Mouse (Mus musculus) lung, embryonic 14.5 days (tissue): ENCODE measurements at regions not wholly inside any gene's neighbourhood (a gene's known extent, or its start where the extent isn't known, plus 50 kb on each side); places are given as distances from the start of the nearest gene placed in this dataset.

Source experiments
- ATAC-seq: fragments of 200-750 bp; cut with Nextera tagmentation; 2 replicates; pipeline ENCODE4 v1.8.0; 2017; ENCODE audit warnings: mild to moderate bottlenecking, moderate TSS enrichment, moderate library complexity; ENCODE audit not compliant: insufficient read depth
- DNase-seq: peaks from one replicate; pipeline ENCODE4 v3.0.0-alpha.2; 2015
- H3K27ac ChIP-seq: fragments of 300-500 bp; sonication (generic); 2 replicates; pipeline ENCODE4 v1.5.1; 2014; ENCODE audit warnings: low read depth, mild to moderate bottlenecking, moderate library complexity
- H3K27me3 ChIP-seq: fragments of 300-500 bp; sonication (generic); 2 replicates; pipeline ENCODE4 v1.6.1; 2014; ENCODE audit warnings: low read length, control low read depth; ENCODE audit not compliant: insufficient read depth
- H3K36me3 ChIP-seq: fragments of 300-500 bp; sonication (generic); 2 replicates; pipeline ENCODE4 v1.6.1; 2014; ENCODE audit warnings: control low read depth; ENCODE audit not compliant: insufficient read depth
- H3K4me1 ChIP-seq: fragments of 300-500 bp; sonication (generic); 2 replicates; pipeline ENCODE4 v1.6.1; 2014; ENCODE audit warnings: antibody characterized with exemption, control low read depth; ENCODE audit not compliant: insufficient read depth
- H3K4me2 ChIP-seq: fragments of 300-500 bp; sonication (generic); 2 replicates; pipeline ENCODE4 v1.6.1; 2014; ENCODE audit warnings: mild to moderate bottlenecking
- H3K4me3 ChIP-seq: fragments of 300-500 bp; sonication (generic); 2 replicates; pipeline ENCODE4 v1.5.1; 2014; ENCODE audit warnings: low read depth, low read length
- H3K9ac ChIP-seq: fragments of 300-500 bp; sonication (generic); 2 replicates; pipeline ENCODE4 v1.6.1; 2014
- H3K9me3 ChIP-seq: fragments of 300-500 bp; sonication (generic); 2 replicates; pipeline ENCODE4 v1.6.1; 2016; ENCODE audit warnings: low read depth, low read length, control low read depth
- CTCF ChIP-seq: IDR thresholded peaks from 2 replicates; pipeline ENCODE4 v1.5.1; 2016; ENCODE audit warnings: antibody characterized with exemption, low read depth
- WGBS: fragments of 180-500 bp; shearing (Covaris S2); extraction: QIAGEN DNeasy Blood & Tissue Kit; methylation state at CpG from one replicate; pipeline ENCODE4 v1.1.7; 2014; 5-methylcytosine and 5-hydroxymethylcytosine counted together

DNA sequence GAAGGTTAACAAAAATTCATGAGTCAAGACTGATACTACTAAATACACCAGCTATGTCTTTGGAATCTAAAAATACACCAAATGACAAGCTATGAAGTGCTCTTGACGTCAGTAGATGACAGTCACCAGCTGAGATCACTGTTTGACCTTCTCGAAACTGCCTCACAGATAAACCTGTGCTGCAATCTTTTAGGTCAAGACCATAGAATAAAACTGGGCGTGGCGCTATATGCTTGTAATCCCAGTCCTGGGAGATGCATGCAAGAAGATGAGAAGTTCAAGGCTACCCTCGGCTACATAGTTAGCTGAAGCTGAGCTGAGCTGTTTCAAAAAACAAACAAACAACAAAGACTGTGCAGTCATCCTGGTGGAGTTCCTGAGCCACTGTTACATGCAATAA is 226.7 kb downstream of the Nfkbiz start:
- DNase-seq = no peak
- Histone ChIP-seq H3K27me3 (no peaks in the 10 kb centered on the region), H3K9me3 (no peaks in the 10 kb centered on the region; the same call in 1 of the 2 replicates), H3K4me3 (no peak overlapping the region), H3K36me3 (no peaks in the 10 kb centered on the region), H3K9ac (no peak overlapping the region), H3K27ac (no peak overlapping the region), H3K4me2 (no peak overlapping the region), H3K4me1 (no peaks in the 10 kb centered on the region)
- 72% methylated on average over 5 of the region's 5 CpGs for WGBS
- no peak for ATAC-seq
- no peak for TF ChIP-seq CTCF

DNA sequence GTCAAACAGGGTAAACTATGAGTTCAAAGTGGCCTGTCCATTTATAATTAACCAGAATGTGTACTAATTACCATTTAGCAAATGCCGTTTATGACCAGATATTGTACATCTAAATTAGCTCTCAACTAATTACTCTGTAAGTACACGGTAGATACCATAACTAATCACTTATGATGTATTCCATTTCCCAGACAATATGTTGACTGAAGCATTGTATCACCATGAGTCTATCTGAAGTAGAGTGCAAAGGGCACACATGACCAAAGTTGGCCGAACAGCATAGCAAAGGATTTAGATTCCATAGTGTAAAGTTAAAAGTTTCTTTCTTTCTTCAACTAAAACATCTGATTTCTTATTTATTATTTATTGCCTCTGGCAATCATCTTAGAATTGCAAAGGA is 227.5 kb downstream of the Nfkbiz start:
- ATAC-seq (no peak), DNase-seq (no peak)
- no peaks in the 10 kb centered on the region; the same call in 1 of the 2 replicates for H3K9me3 ChIP-seq
- no peak overlapping the region for H3K27ac ChIP-seq
- no peak for TF ChIP-seq CTCF
- H3K36me3 ChIP-seq = no peaks in the 10 kb centered on the region
- 81% methylated on average over 3 of the region's 3 CpGs for WGBS
- H3K4me3 ChIP-seq = no peak overlapping the region
- H3K9ac ChIP-seq = no peak overlapping the region
- H3K4me1 ChIP-seq = no peaks in the 10 kb centered on the region
- H3K4me2 ChIP-seq = no peak overlapping the region
- H3K27me3 ChIP-seq = no peaks in the 10 kb centered on the region

DNA sequence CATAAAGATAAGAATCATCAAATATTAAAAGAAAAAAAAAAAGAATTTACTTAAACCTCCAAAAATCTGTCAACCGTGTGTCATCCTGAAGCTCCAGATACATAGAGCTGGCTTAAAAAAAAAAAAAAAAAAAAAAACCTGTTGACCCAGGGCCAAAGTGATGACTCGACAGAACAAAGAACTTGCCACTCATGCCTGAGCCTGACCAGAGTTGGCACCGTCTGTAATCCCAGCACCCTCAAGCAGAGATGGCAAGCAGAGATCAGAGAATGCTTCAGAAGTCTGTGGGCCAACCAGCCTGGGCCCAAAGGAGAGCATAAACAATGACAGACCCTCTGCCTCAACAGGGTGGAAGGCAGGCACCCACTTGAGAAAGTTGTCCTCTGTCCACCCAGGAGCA is 230.3 kb downstream of the Nfkbiz start:
- no peaks in the 10 kb centered on the region for H3K36me3 ChIP-seq
- DNase-seq (no peak), ATAC-seq (no peak)
- H3K9me3 ChIP-seq = no peaks in the 10 kb centered on the region; the same call in 1 of the 2 replicates
- no peaks in the 10 kb centered on the region for H3K27me3 ChIP-seq
- TF ChIP-seq CTCF = no peak
- H3K4me3 ChIP-seq = no peak overlapping the region
- no peak overlapping the region for H3K9ac ChIP-seq
- 74% methylated on average over 3 of the region's 3 CpGs for WGBS
- no peaks in the 10 kb centered on the region for H3K4me1 ChIP-seq
- H3K27ac ChIP-seq = no peak overlapping the region
- no peak overlapping the region for H3K4me2 ChIP-seq

DNA sequence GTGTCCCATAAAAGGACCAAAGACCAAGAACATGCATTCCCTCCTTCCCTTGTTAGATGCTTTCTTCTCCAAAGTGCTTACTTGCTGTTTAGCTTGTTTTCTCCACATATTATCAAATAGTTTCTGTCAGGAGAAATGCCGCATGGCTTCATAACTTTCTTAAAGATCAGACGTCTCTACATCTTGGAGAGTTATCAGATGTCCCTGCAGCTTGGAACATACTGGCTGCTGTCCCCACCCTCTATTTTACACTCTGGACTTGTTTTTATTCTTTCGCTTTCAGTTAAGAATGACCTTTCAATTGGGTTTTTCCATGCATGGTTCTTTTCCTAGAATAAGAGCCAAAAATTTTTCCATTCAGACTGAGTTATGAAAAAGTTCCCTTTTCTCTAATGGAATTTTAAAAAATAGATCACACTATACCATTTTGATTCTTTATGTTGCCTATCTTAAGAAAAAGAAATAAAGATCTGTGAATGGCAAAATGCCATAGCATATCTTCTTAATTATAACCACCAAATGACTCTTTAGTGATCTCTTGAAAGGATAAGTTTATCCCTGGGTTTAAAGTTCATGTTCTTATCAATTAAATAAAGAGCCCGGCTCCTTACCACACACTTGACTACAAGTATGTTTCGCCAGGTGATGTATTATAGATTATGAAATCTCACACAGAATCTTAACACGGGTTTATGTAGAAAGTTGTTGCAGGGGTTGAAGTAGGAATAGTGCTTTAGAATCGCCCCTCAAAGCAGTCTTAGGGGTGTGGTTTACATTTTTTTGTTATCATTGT is 232.1 kb downstream of the Nfkbiz start:
- no peak overlapping the region for H3K27ac ChIP-seq
- H3K36me3 ChIP-seq = no peaks in the 10 kb centered on the region
- H3K9me3 ChIP-seq = no peaks in the 10 kb centered on the region; the same call in 1 of the 2 replicates
- no peak for TF ChIP-seq CTCF
- H3K4me2 ChIP-seq = no peak overlapping the region
- 68% methylated on average over 7 of the region's 7 CpGs for WGBS
- no peak for ATAC-seq
- DNase-seq = no peak
- H3K9ac ChIP-seq = no peak overlapping the region
- H3K27me3 ChIP-seq = no peaks in the 10 kb centered on the region
- H3K4me3 ChIP-seq = no peak overlapping the region
- no peaks in the 10 kb centered on the region for H3K4me1 ChIP-seq

DNA sequence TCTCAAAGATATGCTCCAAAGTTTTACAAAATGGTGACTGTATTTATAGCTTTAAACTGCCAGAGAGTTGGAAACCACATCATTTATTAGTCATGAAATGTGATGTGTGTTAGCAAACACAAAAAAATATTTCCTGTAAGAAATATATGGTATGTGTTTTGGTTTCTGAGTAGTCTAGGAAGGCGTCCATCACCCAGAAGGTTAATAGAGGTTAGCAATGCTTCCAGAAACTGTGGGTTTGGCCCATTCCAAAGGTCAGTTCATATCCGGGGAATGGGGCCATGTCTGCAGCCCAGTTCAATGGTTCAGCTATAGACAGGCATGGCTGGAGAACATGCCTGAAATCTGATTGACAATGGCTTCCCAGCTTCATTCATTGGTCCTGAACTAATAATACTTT is 235.1 kb downstream of the Nfkbiz start:
- WGBS = 51% methylated on average over 2 of the region's 2 CpGs
- no peaks in the 10 kb centered on the region for H3K27me3 ChIP-seq
- H3K4me1 ChIP-seq = no peaks in the 10 kb centered on the region
- H3K36me3 ChIP-seq = no peaks in the 10 kb centered on the region
- no peak overlapping the region for H3K4me3 ChIP-seq
- H3K4me2 ChIP-seq = no peak overlapping the region
- no peaks in the 10 kb centered on the region for H3K9me3 ChIP-seq
- ATAC-seq (no peak), DNase-seq (no peak)
- no peak for TF ChIP-seq CTCF
- H3K9ac ChIP-seq = no peak overlapping the region
- no peak overlapping the region for H3K27ac ChIP-seq

DNA sequence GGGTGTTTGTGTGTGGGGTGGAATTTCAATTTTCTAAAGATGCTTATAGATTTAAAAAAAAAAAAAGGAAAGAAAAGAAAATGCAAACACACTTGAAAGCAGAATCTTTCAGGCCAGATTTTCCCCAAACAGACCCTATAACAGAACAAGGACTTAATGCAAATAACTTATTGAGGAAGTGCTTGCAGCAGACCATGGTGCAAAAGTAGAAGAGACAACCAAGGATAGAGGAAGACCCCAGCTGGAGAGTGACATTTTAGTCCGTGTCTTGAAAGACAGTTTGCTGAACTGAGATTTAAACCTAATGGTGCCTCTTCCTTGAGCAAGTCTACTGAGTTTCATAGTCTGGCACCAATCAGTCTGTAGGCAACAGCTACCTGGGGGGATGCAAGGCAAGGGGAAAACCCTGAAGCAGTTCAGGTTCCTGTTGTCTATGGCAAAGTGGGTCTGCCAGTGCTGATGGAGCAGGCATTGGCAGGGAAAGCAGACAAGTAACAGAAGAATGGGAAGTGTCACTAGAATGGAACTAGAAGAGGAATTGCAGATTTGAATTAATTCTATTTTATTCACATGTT is 249.2 kb downstream of the Nfkbiz start:
- DNase-seq (no peak), ATAC-seq (no peak)
- Histone ChIP-seq H3K27ac (no peak overlapping the region), H3K27me3 (no peaks in the 10 kb centered on the region), H3K9ac (no peak overlapping the region), H3K4me2 (no peak overlapping the region), H3K9me3 (no peaks in the 10 kb centered on the region), H3K4me1 (no peaks in the 10 kb centered on the region), H3K4me3 (no peak overlapping the region), H3K36me3 (no peaks in the 10 kb centered on the region)
- WGBS = 61% methylated on average over 1 of the region's 1 CpGs
- no peak for TF ChIP-seq CTCF

DNA sequence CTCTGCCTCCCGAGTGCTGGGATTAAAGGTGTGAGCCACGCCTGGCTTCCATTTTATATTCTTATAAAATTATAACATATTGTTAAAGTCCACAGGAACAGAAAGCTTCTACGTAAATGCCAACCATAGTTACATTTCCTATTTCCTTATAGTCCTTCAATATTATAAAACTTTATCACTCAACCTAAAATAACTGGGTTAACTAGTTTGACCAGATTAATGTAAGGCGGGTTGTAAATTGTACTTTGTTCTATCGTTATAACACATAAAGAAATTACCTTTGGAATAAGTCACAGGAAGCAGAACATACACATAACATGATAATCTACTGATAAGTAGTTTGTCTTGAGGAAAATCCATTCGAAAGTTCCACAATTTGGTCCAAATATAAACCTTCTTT is 251.6 kb downstream of the Nfkbiz start:
- no peaks in the 10 kb centered on the region for H3K4me1 ChIP-seq
- H3K9ac ChIP-seq = no peak overlapping the region
- H3K4me2 ChIP-seq = no peak overlapping the region
- WGBS = 82% methylated on average over 6 of the region's 6 CpGs
- DNase-seq (no peak), ATAC-seq (no peak)
- TF ChIP-seq CTCF = no peak
- no peaks in the 10 kb centered on the region for H3K9me3 ChIP-seq
- H3K36me3 ChIP-seq = no peaks in the 10 kb centered on the region
- no peak overlapping the region for H3K4me3 ChIP-seq
- no peaks in the 10 kb centered on the region for H3K27me3 ChIP-seq
- H3K27ac ChIP-seq = no peak overlapping the region
